Mouse (Mus musculus) heart, adult 2 months (tissue): ENCODE measurements around the gene Arhgap32.

Experiments
- CTCF ChIP-seq: fragments of 200-600 bp; IDR thresholded peaks from 2 replicates; pipeline ENCODE4 v1.8.1; 2022; ENCODE audit warnings: antibody characterized with exemption, mild to moderate bottlenecking, moderate library complexity
- EP300 ChIP-seq: fragments of 200-500 bp; IDR thresholded peaks from 2 replicates; pipeline ENCODE4 v1.6.1; 2011; ENCODE audit warnings: low read depth, low read length, control low read depth; ENCODE audit not compliant: insufficient read depth
- POLR2A ChIP-seq: fragments of 200-500 bp; IDR thresholded peaks from 2 replicates; pipeline ENCODE4 v1.6.1; 2011; ENCODE audit warnings: mild to moderate bottlenecking, low read depth, low read length, control low read depth; ENCODE audit not compliant: insufficient read depth

GRCm38 (mm10) chr9:32154727-32155371 is 38.9 kb downstream of the Arhgap32 start:
- no peak for TF ChIP-seq POLR2A
- no peak for TF ChIP-seq CTCF
- no peak for TF ChIP-seq EP300
